Mouse (Mus musculus): ENCODE results near the gene Borcs6.
A peak's percentile ranks its signal among the peaks of the same experiment; 100 is the strongest.

The Borcs6 gene

GRCm38 (mm10) chr11:69070590-69071222 is 11.2 kb downstream of the Borcs6 start, which contains the start of gene Tmem107:
Tmem107 (plus strand) TSS chr11:69070806.
- peak; percentile 81 for DNase-seq (ENCODE audit: low read depth, low spot score)

DNA sequence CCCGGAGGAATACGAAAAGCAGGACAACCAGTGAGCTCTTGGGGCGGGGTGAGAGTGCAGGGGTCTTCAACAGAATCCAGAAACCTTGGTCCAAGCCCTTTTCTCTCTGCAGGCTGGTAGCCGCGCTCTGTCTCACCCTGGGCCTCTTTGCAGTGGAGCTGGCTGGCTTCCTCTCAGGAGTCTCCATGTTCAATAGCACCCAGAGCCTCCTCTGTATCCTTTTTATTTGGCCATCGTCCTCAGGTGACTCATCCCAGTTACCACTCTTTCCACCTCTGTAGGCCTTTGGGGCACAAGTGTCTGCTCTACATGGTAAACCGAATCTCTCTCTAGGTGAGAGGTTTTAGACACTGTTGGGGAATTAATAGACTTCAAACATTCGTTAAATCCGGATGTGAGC is 11.7 kb downstream of the Borcs6 start:
- DNase-seq (ENCODE audit: low read depth, low spot score): no peak

- DNase-seq (ENCODE audit: low read depth, low spot score): no peak
Observed at GRCm38 (mm10) chr11:69072234-69072633, 12.7 kb downstream of the Borcs6 start.

DNA sequence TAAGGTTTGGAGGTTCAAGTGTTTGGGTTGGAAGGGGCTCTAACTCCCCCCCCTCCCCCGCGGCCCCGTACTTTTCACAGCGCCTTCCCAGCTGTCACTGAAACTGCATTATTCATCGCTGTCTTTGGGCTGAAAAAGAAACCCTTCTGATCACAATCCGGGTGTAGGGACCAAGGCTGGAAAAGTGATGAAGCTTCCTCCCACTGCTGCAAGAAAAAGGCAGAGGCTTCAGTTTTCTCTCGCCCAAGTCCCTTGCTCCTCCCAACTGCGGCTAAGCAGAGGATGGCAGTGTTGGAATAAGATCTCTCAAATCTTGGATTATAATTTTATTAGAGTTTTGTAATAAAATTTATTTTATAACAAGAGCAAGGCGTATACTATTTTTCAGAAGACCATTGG is 13.1 kb downstream of the Borcs6 start:
- no peak for DNase-seq (ENCODE audit: low read depth, low spot score)

- DNase-seq (ENCODE audit: low read depth, low spot score): peak; percentile 87
Observed at GRCm38 (mm10) chr11:69073065-69073888, 13.8 kb downstream of the Borcs6 start.

- no peak for DNase-seq (ENCODE audit: low read depth, low spot score)
Observed at GRCm38 (mm10) chr11:69073951-69074775, 14.6 kb downstream of the Borcs6 start.

DNA sequence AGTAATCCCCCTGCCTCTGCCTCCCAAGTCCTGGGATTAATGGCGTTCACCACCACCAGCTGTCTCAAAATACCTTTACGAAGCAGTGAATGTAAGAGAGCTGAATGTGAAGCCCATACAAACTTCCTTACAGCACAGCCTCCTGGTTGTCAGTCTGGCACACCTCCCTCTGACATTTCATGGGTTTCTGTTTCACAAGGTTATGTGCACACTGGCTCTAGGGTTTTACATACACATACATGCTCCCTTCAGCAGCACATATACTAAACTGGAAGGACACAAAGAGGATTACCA is 15.2 kb downstream of the Borcs6 start:
- no peak for DNase-seq (ENCODE audit: low read depth, low spot score)

DNA sequence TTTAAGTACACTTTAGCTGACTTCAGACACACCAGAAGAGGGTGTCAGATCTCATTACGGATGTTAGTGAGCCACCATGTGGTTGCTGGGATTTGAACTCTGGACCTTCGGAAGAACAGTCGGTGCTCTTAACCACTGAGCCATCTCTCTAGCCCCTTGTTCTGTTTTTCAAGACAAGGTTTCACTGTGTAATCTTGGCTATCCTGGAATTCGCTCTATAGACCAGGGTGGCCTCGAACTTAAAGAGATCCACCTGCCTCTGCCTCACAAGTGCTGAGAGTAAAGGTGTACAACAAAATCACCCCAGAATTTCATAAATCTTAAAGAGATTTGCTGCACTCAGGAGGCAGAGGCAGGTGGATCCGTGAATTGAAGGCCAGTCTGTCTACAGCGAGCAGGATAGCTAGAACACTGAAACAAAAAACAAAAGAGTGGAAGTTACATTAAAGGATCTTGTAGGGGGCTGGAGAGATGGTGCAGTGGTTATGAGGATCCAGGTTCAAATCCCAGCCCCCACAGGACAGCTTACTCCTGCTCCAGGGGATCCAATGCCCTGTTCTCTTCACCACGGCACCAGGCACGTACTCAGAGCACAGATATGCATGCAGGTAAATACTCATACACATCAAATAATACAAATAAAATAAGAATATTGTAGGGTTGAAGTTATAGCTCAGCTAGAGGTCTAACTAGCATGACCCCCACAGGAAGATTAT is 16.4 kb downstream of the Borcs6 start:
- DNase-seq (ENCODE audit: low read depth, low spot score): no peak

GRCm38 (mm10) chr11:69076572-69076971 is 17.1 kb downstream of the Borcs6 start:
- DNase-seq (ENCODE audit: low read depth, low spot score): no peak

- DNase-seq (ENCODE audit: low read depth, low spot score): no peak
Observed at GRCm38 (mm10) chr11:69077316-69077715, 17.8 kb downstream of the Borcs6 start.

DNA sequence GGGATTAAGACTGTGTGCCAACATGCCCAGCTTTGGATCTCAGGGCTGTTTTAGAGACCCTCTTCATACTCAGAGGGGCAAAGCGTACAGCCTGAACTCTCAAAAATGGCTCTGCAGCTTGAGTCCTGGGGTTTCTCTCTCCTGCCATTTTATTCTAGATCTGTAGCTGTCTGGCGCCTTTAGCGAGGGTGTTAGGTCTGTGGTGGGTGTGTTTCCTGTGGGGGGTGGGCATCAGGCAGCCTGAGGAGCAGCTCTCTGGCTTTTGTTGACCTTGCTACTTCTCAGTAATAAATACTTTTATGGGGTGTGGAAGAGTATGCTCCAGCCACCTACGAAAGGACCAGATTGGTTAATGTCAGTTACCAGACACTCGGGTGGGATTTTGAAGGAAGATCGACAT is 18.5 kb downstream of the Borcs6 start:
- DNase-seq (ENCODE audit: low read depth, low spot score): no peak

DNA sequence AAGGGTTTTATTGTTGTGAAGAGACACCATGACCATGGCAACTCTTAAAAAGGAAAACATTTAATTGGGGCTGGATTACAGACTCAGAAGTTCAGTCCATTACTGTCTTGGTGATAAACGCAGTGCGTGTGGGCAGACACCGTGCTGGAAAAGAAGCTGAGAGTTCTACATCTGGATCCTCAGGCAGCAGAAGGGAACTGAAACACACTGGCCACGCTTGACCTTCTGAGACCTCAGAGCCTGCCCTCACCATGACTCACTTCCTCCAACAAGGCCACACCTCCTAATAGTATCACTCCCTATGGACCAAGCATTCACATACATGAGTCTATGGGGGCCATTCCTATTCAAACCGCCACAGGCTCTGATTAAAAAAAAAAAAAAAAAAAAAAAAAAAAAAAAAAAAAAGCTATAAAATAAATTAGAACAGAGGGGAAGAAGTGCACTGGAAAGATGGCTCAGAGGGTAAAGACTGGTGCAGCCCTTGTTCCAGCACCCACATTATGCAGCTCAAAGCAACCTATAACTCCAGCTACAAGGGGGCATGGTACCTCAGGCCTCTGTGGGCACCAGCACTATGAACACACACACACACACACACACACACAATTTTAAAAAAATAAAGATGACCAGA is 19.4 kb downstream of the Borcs6 start:
- no peak for DNase-seq (ENCODE audit: low read depth, low spot score)

DNA sequence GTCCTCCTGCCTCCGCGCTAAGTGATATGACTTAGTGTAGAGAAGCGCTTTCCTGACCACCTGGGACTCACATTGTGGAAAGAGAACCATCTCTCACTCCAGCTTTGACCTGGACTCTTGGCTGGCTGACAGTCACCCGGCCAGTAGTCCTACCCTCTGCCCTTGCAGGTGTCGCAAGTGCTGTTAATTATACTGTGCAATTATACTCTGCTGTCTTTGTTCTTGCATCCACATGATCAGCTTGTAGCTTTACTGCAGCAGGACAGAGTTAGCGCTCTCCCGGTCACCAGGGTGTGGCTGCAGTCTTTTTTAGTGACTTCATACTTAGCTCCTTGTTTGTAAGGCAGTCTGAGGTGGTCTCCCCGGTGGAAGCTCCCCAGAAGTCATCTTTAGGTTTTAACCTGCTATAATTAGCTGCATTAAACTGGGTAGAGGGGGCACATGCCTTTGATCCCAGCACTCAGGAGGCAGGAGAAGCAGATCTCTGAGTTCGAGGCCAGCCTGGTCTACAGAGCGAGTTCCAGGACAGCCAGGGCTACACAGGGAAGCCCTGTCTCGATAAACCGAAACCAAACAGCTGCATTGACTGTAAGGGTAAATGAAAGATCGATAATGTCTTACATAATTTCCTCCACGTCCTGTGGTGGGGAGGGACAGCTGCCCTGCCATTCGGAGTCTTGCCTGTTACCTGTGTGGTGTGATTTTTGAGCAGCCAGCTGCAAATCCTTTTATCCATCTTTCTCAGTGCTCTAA is 20.8 kb downstream of the Borcs6 start:
- no peak for DNase-seq (ENCODE audit: low read depth, low spot score)

DNA sequence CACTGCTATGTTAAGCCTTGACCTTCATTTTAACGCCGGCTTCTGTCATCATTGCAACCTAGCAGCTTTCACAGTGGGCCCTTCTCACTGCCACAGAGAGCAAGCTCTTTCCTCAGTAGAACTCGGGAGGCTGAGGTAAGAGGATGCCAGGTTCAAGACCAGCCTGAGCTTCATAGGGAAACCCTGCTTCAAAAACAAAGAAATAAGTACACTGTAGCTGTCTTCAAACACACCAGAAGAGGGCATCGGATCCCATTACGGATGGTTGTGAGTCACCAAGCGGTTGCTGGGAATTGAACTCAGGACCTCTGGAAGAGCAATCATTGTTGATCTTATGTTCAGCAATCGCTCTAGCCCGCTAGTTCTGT is 21.3 kb downstream of the Borcs6 start:
- no peak for DNase-seq (ENCODE audit: low read depth, low spot score)

GRCm38 (mm10) chr11:69081613-69082012 is 22.1 kb downstream of the Borcs6 start:
- no peak for DNase-seq (ENCODE audit: low read depth, low spot score)

GRCm38 (mm10) chr11:69085608-69086007 is 26.1 kb downstream of the Borcs6 start:
- no peak for DNase-seq (ENCODE audit: low read depth, low spot score)

DNA sequence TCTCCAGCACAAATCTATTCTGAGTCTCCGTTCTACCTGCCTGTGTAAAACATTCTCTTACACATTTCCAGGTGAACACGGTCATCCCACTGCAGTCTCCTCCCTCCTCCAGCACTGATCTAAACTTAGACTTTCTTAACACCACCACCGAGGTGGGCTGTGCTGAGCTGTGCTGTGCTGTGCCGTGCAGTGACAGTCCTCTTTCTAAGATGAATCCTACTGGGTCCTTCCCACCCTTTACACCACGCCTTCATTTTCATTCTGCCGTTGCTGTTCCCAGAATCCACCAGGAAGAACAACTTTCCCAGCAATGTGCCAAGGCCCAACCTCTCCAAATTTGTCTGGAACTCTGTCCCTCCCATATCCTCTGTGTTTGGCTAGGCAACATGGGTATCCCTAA is 26.9 kb downstream of the Borcs6 start:
- no peak for DNase-seq (ENCODE audit: low read depth, low spot score)

- DNase-seq (ENCODE audit: low read depth, low spot score): no peak
Observed at GRCm38 (mm10) chr11:69087082-69087481, 27.6 kb downstream of the Borcs6 start.

DNA sequence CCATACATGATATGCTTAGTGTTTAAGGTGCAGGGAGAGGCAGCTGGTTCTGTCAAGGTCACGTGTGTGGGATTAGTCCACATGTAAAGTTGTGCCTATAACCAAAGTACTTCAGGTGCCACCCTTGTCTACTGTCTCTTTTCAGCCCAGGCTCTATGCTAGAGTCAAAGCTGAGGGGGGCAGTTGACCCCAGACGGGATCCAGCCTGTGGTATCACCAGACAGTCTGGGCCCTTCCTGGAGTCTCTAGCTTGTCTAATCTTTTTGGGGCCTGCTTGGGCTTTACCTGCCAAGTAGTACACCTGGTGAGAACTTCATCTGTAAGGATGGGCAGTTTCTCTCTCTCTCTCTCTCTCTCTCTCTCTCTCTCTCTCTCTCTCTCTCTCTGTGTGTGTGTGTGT is 28.1 kb downstream of the Borcs6 start:
- no peak for DNase-seq (ENCODE audit: low read depth, low spot score)

GRCm38 (mm10) chr11:69088103-69088855 is 28.8 kb downstream of the Borcs6 start, which contains the start of gene Vamp2:
Vamp2 (plus strand) TSS chr11:69088490.
- no peak for DNase-seq (ENCODE audit: low read depth, low spot score)
